Mouse (Mus musculus): ENCODE results near the gene Cldn1.

The Cldn1 gene

GRCm38 (mm10) chr16:26371325-26372053 is at the start of gene Cldn1:
Cldn1 (minus strand) TSS chr16:26371841.
- DNase-seq (ENCODE audit: low read depth, low spot score) = peak; percentile 83

DNA sequence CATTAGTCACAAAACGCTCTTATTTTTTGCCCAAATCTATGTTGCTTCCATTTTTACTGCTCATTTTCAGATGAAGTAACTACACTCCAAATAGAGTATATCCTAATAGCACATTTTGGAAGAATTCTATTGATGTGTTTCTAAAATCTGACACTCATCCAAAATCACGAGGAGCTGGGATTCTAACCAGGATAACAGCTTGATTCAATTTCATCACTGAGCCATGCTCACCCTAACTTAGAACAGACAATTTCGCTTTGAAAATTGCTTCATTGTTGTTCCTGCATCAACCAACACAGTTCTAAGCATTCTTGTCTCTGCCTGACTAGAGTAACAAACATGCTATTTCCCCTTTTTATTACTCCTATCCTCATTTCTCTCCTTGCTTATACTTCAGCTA is 47.0 kb upstream of the Cldn1 start:
- DNase-seq (ENCODE audit: low read depth, low spot score) = no peak

DNA sequence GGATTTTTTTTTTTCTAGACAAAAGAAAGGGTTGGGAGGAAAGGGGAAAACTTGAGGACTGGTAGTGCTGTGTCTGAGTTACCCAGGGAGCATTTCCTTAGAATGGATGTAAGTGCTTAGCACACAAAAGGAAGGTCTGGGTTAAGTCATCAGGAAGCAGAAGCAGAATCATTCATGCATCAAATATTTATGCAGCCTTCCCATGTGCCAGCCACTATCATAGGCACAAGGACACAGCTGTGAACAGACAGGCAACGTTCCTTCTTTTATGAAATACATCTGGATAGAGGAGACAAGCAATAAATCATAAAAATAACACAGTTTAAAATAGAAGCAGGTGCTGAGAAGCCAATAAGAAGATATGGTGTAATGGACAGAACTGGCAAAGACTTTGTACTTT is 32.4 kb upstream of the Cldn1 start:
- DNase-seq (ENCODE audit: low read depth, low spot score) = peak; percentile 9

- DNase-seq (ENCODE audit: low read depth, low spot score) = no peak
Measured at GRCm38 (mm10) chr16:26400971-26401370, 29.3 kb upstream of the Cldn1 start.

DNA sequence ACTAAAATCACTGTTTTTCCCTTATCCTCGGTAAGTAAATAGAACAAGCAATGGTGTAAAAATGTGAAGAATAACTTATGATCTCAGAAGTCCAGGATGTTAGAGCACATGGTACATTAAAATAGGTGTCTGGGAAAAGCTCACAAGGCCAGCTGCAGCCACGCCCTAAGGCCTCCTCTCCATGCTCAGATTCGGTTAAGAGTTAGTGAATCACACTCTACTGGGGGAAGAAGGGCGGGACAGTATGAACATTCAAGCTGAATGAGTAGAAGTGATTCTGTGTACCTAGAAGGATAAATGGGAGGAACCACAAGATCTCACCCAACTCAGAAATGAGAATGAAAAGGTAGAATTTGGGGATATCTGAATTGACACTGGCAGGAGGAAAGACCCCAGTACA is 28.9 kb upstream of the Cldn1 start:
- no peak for DNase-seq (ENCODE audit: low read depth, low spot score)

- no peak for DNase-seq (ENCODE audit: low read depth, low spot score)
Measured at GRCm38 (mm10) chr16:26390936-26391335, 19.3 kb upstream of the Cldn1 start.

- no peak for DNase-seq (ENCODE audit: low read depth, low spot score)
Measured at GRCm38 (mm10) chr16:26386159-26386558, 14.5 kb upstream of the Cldn1 start.

GRCm38 (mm10) chr16:26384112-26384649 is 12.5 kb upstream of the Cldn1 start:
- DNase-seq (ENCODE audit: low read depth, low spot score) = no peak

DNA sequence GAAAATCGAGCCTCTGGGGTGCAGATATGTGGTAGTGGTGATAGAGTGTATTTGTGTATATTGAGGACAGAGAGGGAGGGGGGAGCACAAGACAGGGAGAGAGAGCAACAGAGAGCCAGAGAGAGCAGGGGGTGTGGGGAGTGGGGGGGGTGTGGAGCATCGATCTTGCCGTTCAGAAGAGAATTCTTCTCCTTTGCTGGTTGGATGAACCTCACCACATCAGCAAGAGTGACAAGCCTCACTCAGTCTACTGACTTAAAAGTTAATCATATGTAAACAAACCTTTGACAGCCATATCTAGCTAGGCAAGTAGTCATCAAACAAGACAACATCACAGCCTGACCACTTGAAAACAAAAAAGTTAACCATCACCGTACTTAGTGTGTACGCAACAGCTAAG is 5.5 kb upstream of the Cldn1 start:
- no peak for DNase-seq (ENCODE audit: low read depth, low spot score)

- DNase-seq (ENCODE audit: low read depth, low spot score) = no peak
Measured at GRCm38 (mm10) chr16:26370127-26370526, 1.5 kb downstream of the Cldn1 start.

GRCm38 (mm10) chr16:26369044-26369730 is 2.5 kb downstream of the Cldn1 start:
- DNase-seq (ENCODE audit: low read depth, low spot score) = no peak

GRCm38 (mm10) chr16:26368121-26368520 is 3.5 kb downstream of the Cldn1 start:
- no peak for DNase-seq (ENCODE audit: low read depth, low spot score)

DNA sequence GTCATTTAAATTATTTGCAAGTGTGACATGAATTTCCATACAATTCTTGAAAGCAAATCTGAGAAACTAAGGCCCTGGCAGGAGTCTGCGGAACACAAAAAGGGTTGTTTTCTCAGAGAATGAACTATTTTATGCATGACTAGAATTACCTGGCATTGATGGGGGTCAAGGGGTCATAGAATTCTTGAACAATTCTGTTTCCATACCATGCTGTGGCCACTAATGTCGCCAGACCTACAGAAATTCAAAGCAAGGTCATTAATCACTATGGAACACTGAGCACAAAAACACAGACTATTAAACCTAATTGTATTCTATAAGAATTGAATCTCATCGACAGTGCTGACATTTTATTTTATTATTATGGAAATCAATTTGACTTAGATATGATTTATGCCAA is 10.9 kb downstream of the Cldn1 start:
- DNase-seq (ENCODE audit: low read depth, low spot score) = peak; percentile 68

GRCm38 (mm10) chr16:26359619-26360018 is 12.0 kb downstream of the Cldn1 start:
- no peak for DNase-seq (ENCODE audit: low read depth, low spot score)

DNA sequence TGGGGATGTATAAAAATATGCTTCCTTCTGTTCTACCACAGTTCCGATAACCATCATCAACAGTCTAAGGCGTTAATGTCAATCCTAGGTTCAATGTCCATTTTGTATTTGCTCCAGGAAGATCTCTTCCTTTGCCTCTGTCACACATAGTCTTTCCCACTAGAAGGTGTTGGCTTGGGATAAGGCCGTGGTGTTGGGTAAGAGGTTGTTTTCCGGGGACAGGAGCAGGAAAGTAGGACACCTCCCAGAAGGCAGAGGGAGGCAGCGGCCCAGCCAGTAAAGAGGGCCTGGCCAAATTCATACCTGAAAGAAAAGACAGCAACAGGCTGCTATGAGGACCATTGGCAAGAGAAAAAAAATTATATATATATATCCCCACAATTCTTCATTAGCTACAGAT is 12.7 kb downstream of the Cldn1 start:
- no peak for DNase-seq (ENCODE audit: low read depth, low spot score)

DNA sequence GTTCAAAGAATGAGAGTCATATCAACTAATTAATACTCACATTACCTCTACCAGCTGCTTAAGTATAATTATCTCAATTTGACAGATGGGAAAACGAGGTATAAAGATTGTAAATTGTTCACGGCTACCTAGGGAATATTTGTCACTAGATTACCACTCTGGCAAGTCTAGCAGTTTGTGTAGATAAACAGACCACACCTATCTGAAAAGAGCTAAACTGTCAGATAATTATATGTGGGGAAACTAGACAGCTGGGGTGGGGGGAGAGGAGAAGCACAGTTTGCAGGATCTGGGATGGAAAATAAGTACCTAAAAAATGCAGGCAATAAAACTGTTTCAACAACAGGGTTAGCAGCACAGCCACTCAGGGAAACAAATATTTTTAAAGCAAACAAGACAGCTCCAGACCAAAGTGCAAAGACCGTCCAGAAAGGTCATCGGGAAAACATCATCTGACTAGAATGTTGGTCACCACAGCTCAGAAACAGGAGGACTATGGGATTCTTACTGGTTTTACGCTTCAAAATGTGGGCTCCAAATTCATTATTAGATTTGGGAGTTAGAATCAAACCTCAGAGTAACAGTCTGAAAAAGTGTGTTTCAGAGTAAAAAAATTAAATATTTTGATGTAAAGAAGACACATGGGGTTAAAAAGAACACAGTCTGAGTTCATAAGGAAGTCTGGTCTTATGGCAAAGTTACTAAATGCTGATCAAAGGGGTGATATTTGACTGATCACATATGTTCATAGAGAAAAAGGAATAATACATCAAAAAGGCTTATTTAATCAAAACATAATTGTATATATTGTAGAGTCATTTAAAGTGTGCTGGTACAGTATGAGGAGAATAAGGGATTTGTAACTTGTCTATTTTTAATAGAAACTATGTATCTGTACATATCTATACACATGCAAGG is 13.5 kb downstream of the Cldn1 start:
- no peak for DNase-seq (ENCODE audit: low read depth, low spot score)

GRCm38 (mm10) chr16:26355513-26355912 is 16.1 kb downstream of the Cldn1 start:
- DNase-seq (ENCODE audit: low read depth, low spot score) = no peak

DNA sequence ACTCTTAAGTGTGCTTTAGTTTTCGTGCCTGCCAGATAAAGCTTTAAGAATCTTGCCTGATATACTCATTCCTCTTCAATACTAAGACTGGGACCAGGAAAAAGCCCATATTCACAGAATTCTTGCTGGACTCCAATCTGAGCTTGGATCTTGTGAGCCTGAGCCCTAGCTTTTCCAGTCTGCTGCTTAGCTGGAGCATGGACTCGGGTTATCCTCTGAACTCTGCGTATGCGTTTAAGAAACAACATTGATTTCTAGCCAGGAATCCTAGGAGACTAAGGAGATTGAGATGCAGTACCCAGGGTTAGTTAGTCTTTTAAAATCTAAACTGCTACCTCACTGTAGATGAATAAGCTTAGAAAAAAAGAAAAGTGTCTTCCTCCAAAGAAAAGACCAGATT is 20.9 kb downstream of the Cldn1 start:
- DNase-seq (ENCODE audit: low read depth, low spot score) = no peak

DNA sequence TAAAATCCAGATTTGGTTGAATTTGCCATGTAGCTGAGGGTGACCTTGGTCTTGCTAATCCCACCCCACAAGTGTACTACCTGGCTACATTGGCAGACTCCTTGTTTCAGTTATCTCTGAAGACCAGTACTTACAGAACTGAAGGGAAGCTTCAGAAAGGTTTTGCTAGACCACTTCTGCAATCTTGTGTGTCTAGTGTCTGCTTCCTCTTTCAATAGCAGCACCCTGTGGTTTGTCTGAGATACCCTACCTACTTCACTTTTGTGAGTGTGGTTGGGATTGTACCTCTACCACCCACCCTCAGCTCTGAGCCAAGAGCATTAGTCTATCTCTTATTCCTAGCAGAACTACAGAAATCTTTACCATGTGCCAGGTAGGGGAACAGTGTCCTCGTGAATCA is 22.8 kb downstream of the Cldn1 start:
- DNase-seq (ENCODE audit: low read depth, low spot score) = no peak

GRCm38 (mm10) chr16:26316281-26316680 is 55.4 kb downstream of the Cldn1 start:
- DNase-seq (ENCODE audit: low read depth, low spot score) = no peak

- no peak for DNase-seq (ENCODE audit: low read depth, low spot score)
Measured at GRCm38 (mm10) chr16:26314815-26315214, 56.8 kb downstream of the Cldn1 start.

DNA sequence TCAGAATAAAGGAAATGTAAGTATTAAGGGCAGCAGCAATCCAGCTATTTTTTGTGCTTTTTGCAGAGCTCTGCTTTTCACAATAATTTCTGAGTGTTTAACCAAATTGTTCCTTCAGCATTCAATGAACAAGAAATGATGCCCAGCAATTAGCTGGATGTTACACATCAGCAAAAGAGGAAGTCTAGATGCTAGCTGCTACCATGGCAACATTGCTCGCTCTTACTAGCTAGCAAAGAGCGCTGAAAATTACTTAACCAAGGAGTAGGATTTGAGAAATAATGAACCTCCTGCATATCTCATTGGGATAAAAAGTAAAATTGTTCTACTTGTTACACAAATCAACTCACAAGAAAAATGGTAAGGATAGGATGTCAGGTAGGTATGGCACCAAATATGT is 62.2 kb downstream of the Cldn1 start:
- no peak for DNase-seq (ENCODE audit: low read depth, low spot score)
